Mouse (Mus musculus) granulocyte monocyte progenitor cell, adult 5-6 weeks (primary cell): ENCODE results near the gene Cdh10. TPM values are rescaled to one million over a fixed set of nuclear protein-coding genes. Genes with fewer than 3 reads are reported as not detected.

ENCODE experiments used
- ATAC-seq: replicated peaks from 2 replicates; pipeline ENCODE4 v1.8.0; 2016; ENCODE audit warnings: mild to moderate bottlenecking, moderate TSS enrichment, inconsistent platforms; ENCODE audit not compliant: poor library complexity, severe bottlenecking
- total RNA-seq, 2 experiments: library from RNA; stranded (forward) in 1 of 2; stranded (reverse) in 1 of 2; fragments of 200-712, 200-1000 nt in 1 of 2; fragments of >200 nt in 1 of 2; fragmentation: Nextera tagmentation in 1 of 2; gene quantifications; 2 replicates each; pipeline ENCODE4 v1.2.3; 2014 to 2017

Cdh10 gene
- not detected in 2 replicates for total RNA-seq (2014; fragmentation: Nextera tagmentation)
- total RNA-seq (2017), result not detected in 2 replicates

DNA sequence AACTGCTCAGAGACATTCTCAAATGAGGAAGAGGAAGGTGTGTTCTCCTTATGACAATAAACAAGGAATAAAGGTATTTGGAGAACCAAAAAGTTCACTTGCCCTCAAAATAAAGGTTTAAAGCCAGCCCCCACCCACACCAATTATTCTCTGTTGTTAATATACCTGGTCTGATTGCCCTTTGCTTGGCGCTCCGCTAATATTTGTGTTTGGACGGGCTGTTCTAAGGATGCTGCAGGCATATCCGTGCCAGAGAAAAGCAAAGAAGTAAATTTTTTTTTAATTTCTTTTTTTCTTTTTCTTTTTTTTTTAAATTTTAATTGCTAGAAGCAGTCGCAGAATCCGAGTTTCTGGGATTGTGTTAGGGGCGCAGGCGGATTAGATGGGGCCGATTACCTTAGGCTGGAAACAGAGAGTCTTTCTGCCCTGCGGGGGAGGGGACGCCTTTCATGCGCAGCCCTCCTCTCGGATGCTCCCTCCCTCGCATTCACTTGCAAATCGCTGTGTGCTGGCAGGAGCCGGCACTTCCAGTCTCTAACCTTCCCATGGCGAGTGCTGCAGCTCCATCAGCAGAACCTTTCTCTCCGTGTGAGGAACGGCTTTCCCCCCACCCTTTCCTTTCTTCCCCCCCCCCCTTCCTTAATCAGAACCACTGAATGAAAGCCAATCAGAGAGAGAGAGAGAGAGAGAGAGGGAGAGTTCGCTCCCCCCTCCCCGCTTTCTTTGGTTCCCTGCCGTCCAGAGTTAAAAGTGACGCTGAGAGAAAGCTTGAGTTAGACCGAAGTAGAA, at the start of gene Cdh10:
TSS of gene Cdh10 (plus strand) at position 763 of the 789 bp plus-strand sequence.
- ATAC-seq, result no peak

GRCm38 (mm10) chr15:18809148-18809827, 9.5 kb upstream of the Cdh10 start:
- ATAC-seq, result no peak

GRCm38 (mm10) chr15:18817707-18818106, 1.0 kb upstream of the Cdh10 start:
- ATAC-seq, result no peak

GRCm38 (mm10) chr15:18820226-18820625, 1.5 kb downstream of the Cdh10 start:
- ATAC-seq, result no peak

DNA sequence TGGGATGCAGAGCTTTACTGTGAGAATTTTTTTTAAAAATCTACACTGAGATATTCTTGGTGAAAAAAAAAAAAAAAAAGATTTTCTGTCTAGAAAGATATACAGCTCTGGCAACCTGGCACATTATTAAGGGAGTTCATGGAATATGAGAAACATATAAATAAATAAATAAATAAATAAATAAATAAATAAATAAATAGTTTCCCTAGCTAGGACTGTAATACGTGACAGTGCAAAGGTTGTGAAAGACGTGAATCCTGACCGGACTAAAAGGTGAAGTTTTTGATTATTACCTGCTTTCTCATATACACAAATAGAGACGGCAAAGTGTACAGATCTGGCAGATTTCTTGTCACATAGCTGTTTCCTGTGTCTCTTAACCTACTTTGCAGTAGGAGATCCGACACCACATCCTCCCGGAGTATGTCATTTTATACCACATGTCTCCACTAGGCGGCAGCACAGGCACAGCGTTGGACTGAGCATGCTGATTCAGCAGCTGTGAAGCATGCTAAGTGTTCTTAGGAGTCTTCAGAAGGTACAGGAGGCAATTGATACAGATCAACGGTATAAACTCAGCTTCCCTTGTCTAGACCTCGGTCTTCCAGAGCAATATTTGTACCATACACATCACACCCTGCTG, 2.5 kb downstream of the Cdh10 start:
- peak; percentile 91 for ATAC-seq

DNA sequence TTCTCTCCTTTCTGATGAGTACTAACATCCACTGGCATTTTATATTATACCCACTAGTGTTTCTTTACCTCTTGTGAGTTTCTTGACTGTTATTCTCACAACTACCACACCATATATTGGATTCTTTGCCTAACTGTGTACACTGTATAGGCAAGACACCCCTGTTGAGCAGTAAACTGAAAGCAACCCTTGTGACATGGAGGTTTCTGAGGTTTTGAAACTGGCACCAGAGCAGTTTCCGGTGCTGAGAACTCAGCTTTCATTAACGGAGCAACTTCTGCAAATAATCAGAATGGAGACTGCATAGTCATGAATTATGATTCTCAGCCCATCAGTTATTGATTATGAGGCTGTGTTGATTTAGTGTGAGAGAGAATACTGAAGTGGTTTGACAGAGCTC, 4.7 kb downstream of the Cdh10 start:
- peak; percentile 78 for ATAC-seq

DNA sequence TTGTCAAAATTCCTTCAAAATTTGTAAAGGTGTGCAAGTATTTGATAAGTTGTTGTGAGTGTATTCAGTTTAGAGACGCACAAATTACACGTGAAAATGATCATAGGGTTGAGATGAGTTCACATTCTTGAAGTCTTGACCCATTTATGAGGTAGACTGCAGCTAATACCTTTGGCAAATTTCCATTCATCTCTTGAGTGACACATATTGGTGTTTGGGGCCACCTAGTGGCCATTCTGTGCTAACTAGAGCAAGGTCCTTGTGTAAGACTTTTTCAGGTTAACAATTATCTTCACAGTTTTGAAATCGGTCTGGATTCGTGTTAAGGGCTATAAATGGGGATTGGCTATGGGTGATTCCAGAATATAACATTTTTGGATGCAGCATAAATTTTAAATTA, 13.5 kb downstream of the Cdh10 start:
- peak; percentile 87 for ATAC-seq

DNA sequence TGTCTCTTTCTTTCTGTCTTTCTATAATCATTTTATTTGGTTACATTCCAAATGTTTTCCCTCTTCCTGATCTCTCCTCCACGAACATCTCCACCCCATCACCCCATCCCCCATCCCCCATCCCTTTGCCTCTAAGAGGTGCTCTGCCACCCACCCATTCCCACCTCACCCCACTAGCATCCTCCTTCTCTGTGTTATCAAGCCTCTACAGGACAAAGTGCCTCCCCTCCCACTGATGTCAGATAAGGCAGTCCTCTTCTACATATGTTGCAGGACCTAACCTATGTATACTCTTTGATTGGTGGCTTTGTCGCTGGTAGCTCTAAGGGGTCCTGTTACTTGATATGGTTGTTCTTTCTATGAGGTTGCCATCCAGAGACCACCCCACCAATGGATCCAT, 23.0 kb downstream of the Cdh10 start:
- ATAC-seq, result no peak

- no peak for ATAC-seq
Observed at GRCm38 (mm10) chr15:18844807-18845206, 26.1 kb downstream of the Cdh10 start.

GRCm38 (mm10) chr15:18850497-18850896, 31.8 kb downstream of the Cdh10 start:
- ATAC-seq, result no peak

- no peak for ATAC-seq
Observed at GRCm38 (mm10) chr15:18858135-18858534, 39.4 kb downstream of the Cdh10 start.

GRCm38 (mm10) chr15:18869871-18870270, 51.1 kb downstream of the Cdh10 start:
- ATAC-seq, result no peak

DNA sequence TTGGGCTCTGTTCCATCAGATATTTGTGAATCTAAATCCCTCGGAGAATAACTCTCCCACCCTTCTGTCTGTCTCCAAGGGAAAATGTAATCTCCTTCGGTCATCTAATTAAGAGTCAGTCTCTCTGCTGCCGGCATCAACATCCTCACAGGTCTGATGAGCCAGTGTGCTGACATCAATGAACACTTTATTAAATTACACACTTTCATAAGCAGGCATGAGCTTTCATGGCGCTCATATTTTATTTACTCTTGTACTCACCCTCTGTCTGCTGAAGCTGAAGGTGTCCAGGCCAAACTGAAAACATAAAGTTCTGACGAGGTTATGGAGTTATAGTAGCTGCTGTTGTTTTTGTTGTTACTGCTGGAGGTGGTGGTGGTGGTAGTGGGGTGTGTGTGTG, 62.7 kb downstream of the Cdh10 start:
- ATAC-seq, result no peak

DNA sequence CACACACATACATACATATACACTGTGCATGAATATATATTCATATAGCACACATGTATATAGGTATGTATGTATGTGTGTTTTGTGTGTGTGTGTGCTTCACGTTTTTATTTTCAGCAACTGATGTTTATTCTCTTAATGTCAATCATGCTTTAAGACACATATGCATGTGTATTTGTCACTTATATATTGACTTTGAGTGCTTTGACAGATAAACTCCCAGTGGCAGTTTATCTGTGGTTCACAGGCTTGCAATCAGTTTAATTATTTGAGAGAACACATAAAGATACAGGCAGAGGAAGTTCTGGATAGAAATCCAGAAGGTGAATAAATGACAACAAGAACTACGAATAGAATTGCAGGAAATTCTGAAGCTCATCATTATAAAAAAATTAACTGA, 67.9 kb downstream of the Cdh10 start:
- ATAC-seq, result no peak

GRCm38 (mm10) chr15:18888912-18889311, 70.2 kb downstream of the Cdh10 start:
- no peak for ATAC-seq

- ATAC-seq, result no peak
Observed at GRCm38 (mm10) chr15:18890358-18890757, 71.6 kb downstream of the Cdh10 start.

GRCm38 (mm10) chr15:18900776-18901175, 82.0 kb downstream of the Cdh10 start:
- ATAC-seq, result no peak

GRCm38 (mm10) chr15:18904131-18904530, 85.4 kb downstream of the Cdh10 start:
- no peak for ATAC-seq

GRCm38 (mm10) chr15:18910612-18911011, 91.9 kb downstream of the Cdh10 start:
- ATAC-seq, result no peak

- no peak for ATAC-seq
Observed at GRCm38 (mm10) chr15:18925392-18926117, 106.8 kb downstream of the Cdh10 start.

DNA sequence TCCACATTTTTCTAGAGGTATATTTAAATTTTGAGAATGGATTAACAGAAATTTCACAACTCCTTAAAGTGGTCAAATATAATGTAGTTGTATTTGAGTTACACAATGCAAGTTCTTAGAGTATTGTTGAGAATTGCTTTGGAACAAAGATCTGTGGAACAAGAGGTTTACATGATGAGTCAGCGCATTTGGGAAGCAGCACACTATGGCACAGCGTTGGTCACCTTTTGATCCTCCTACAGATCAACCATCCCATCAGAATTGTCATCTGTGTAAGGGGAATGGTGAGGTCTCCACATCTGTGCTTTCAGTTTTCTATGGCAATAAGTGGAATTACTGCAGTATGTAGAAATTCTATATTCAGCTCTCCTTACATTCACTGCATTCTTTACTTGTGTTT, 108.2 kb downstream of the Cdh10 start:
- ATAC-seq, result no peak
